9 mouse cellular contexts compared by ENCODE assay signal in the genomic region with DNA sequence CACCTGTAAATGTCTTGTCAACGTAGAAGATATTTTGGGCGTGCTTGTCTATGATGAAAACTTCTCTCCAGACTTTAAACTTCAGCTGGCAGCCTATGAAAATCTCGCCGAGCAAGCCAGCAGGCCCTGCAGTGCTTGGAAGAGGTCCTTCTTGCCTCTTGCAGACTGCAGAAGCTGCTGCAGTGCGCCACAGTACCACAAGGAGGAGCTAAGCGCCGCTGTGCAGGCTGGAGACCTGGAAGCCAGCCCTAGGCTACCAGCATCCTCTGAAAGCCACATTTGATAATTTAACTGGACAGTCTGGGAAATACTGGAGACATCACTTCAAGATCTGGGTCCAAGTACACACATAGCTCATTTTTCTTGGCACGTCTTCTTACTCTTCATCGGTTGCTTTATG. TPM values are rescaled to one million over a fixed set of nuclear protein-coding genes. Genes with fewer than 3 reads are reported as not detected.
DNase-seq lines count a peak whose midpoint lies in the region; ATAC-seq and TF ChIP-seq lines count a peak whose summit lies in the region.
"Had no signal": no experiment of that assay in that cellular context is flagged by ENCODE, and none has a peak within 500 bp of the region (broad histone marks: within the 10 kb centered on the region; RNA-seq: fewer than 3 reads in every experiment).

No protein-coding gene starts in this region.

- ATAC-seq in limb, embryonic 14.5 days (ENCODE audit: low FRiP score, low read depth), result no peak

- H3K4me3 ChIP-seq in limb, embryonic 14.5 days (replicated peaks; ENCODE audit: low read length), result no peak overlapping the region
- H3K4me3 ChIP-seq: stomach, embryonic 15.5 days had no signal

- no peak overlapping the region for H3K9ac ChIP-seq in limb, embryonic 14.5 days (ENCODE audit: low read depth, low read length, severe bottlenecking)
- H3K9ac ChIP-seq: stomach, embryonic 15.5 days had no signal

- 13% methylated on average over 9 of the region's 9 CpGs for WGBS in limb, embryonic 14.5 days

- intact Hi-C loops in gastrocnemius, postnatal 36 days (cut with DNase I), result loop anchor here (10.0 kb wide), 1 partner anchor 382 kb away; no protein-coding TSS in a partner anchor

- no peak for TF ChIP-seq POLR2A in limb, embryonic 14.5 days (IDR thresholded peaks at IDR 0.05; ENCODE audit: borderline replicate concordance, extremely low read depth, insufficient read depth, insufficient read length)

- H3K4me2 ChIP-seq in limb, embryonic 14.5 days (replicated peaks; ENCODE audit: low read depth, low read length, severe bottlenecking), result no peak overlapping the region
- H3K4me2 ChIP-seq: stomach, embryonic 15.5 days had no signal

- no peak overlapping the region for H3K27ac ChIP-seq in limb, embryonic 14.5 days (replicated peaks; ENCODE audit: low read depth, low read length)
- H3K27ac ChIP-seq: stomach, embryonic 15.5 days had no signal

- H3K9me3 ChIP-seq in limb, embryonic 14.5 days (ENCODE audit: control insufficient read depth, low read length), result no peaks in the 10 kb centered on the region
- H3K9me3 ChIP-seq: stomach, embryonic 15.5 days had no signal

- H3K4me1 ChIP-seq in limb, embryonic 14.5 days (ENCODE audit: control insufficient read depth, insufficient read depth, low read length), result no peaks in the 10 kb centered on the region
- H3K4me1 ChIP-seq: stomach, embryonic 15.5 days had no signal

- DNase-seq in 416B (ENCODE audit: low read depth), result peak; percentile 78
- DNase-seq in adrenal gland, adult 2 months, result peak; percentile 82
- DNase-seq in embryo, embryonic 11 days, result peak; percentile 81
- peak; percentile 67 to 74 for DNase-seq in gastrocnemius, postnatal 36 days
- peak; percentile 83 for DNase-seq in kidney, adult 9 months
- DNase-seq in limb, embryonic 14.5 days (ENCODE audit: low spot score), result peak; percentile 48
- DNase-seq in naive thymus-derived CD4-positive, alpha-beta T cell, adult 2 months (ENCODE audit: low read depth), result peak; percentile 82
- DNase-seq in splenic B cell, adult 2 months (ENCODE audit: low read depth, low spot score), result peak; percentile 87

- H3K27me3 ChIP-seq in limb, embryonic 14.5 days (ENCODE audit: control insufficient read depth, insufficient read depth, low read length), result no peaks in the 10 kb centered on the region
- no peaks in the 10 kb centered on the region for H3K27me3 ChIP-seq in splenic B cell, adult 2 months (ENCODE audit: control insufficient read depth, insufficient read depth, low read length, poor library complexity, severe bottlenecking)
- H3K27me3 ChIP-seq: stomach, embryonic 15.5 days had no signal

- H3K36me3 ChIP-seq in limb, embryonic 14.5 days (ENCODE audit: control insufficient read depth, insufficient read depth, low read length), result no peaks in the 10 kb centered on the region
- H3K36me3 ChIP-seq in splenic B cell, adult 2 months (ENCODE audit: control insufficient read depth, insufficient read depth, low read length, poor library complexity, severe bottlenecking), result no peaks in the 10 kb centered on the region
- H3K36me3 ChIP-seq: stomach, embryonic 15.5 days had no signal

RNA-seq across cellular contexts. Expression of a gene that starts 10.0 kb away (rescaled TPM):
- total RNA-seq in adrenal gland, adult 2 months (2021), result 100 to 1,000 TPM; 120 to 128 TPM
- 12.6 and 12.7 TPM in 2 replicates for polyA plus RNA-seq in adrenal gland, adult 2 months (2012; rRNA removed)
- 100 to 1,000 TPM in 1 of 2 experiments, 10 to 100 TPM in 1; 94.7 to 103 TPM for total RNA-seq in gastrocnemius, postnatal 36 days (2021)
- polyA plus RNA-seq in limb, embryonic 14.5 days (2012; rRNA removed), result 26.9 and 28.0 TPM in 2 replicates
- 76.5 and 78.7 TPM in 2 replicates for polyA plus RNA-seq in limb, embryonic 14.5 days (2014; fragmentation: Nextera tagmentation; extraction: Ambion mirVana)

RNA-seq across cellular contexts. Expression of a gene that starts 55.5 kb away (rescaled TPM):
- total RNA-seq in adrenal gland, adult 2 months (2021), result 10 to 100 TPM; 37.3 to 53.9 TPM
- 24.5 and 29.4 TPM in 2 replicates for polyA plus RNA-seq in adrenal gland, adult 2 months (2012; rRNA removed)
- 1 to 10 TPM; 7.1 to 9.8 TPM for total RNA-seq in gastrocnemius, postnatal 36 days (2021)
- 20.2 and 23.5 TPM in 2 replicates for polyA plus RNA-seq in limb, embryonic 14.5 days (2012; rRNA removed)
- polyA plus RNA-seq in limb, embryonic 14.5 days (2014; fragmentation: Nextera tagmentation; extraction: Ambion mirVana), result 24.2 and 26.3 TPM in 2 replicates
